19 mouse cellular contexts compared by ENCODE assay signal in genomic region chr3:81009899-81010298, GRCm38 (mm10). TPM values are rescaled to one million over a fixed set of nuclear protein-coding genes. Genes with fewer than 3 reads are reported as not detected.
"Had no signal": no experiment of that assay in that cellular context is flagged by ENCODE, and none has a peak within 500 bp of the region (broad histone marks: within the 10 kb centered on the region; RNA-seq: fewer than 3 reads in every experiment).

No protein-coding gene starts in this region.

- H3K4me2 ChIP-seq: limb, embryonic 12.5 days; liver, embryonic 15.5 days; lung, embryonic 14.5 days; midbrain, embryonic 11.5 days; midbrain, embryonic 15.5 days; neural tube, embryonic 12.5 days had no signal

- H3K27me3 ChIP-seq: limb, embryonic 12.5 days; liver, embryonic 15.5 days; megakaryocyte, embryonic 14.5 days; midbrain, embryonic 15.5 days; neural tube, embryonic 12.5 days had no signal

- DNase-seq: kidney, adult 11 months; kidney, adult 9 months; kidney, postnatal 36 days; layer of hippocampus, adult 9-11 months; layer of hippocampus, postnatal 36 days; liver; lung, embryonic 14.5 days; spleen, adult 18-20 months; thymus, adult 18-20 months; thymus, postnatal 14 days had no signal

- H3K9me3 ChIP-seq: limb, embryonic 12.5 days; liver, embryonic 15.5 days; megakaryocyte, embryonic 14.5 days; midbrain, embryonic 15.5 days; neural tube, embryonic 12.5 days had no signal

- H3K27ac ChIP-seq: kidney, postnatal 0 days; limb, embryonic 12.5 days; liver, embryonic 15.5 days; macrophage; midbrain, embryonic 15.5 days; neural tube, embryonic 12.5 days had no signal

- H3K36me3 ChIP-seq: limb, embryonic 12.5 days; liver, embryonic 15.5 days; midbrain, embryonic 15.5 days; neural tube, embryonic 12.5 days had no signal

- H3K4me3 ChIP-seq: limb, embryonic 12.5 days; liver, embryonic 15.5 days; megakaryocyte, embryonic 14.5 days; midbrain, embryonic 15.5 days; neural tube, embryonic 12.5 days had no signal

- ATAC-seq: midbrain, embryonic 15.5 days had no signal

- H3K9ac ChIP-seq: limb, embryonic 12.5 days; liver, embryonic 15.5 days; lung, embryonic 14.5 days; midbrain, embryonic 15.5 days; neural tube, embryonic 12.5 days had no signal

- H3K4me1 ChIP-seq: limb, embryonic 12.5 days; liver, embryonic 15.5 days; megakaryocyte, embryonic 14.5 days; midbrain, embryonic 15.5 days; neural tube, embryonic 12.5 days had no signal

RNA-seq across cellular contexts. Expression of gene Pdgfc, which starts 26.3 kb away (rescaled TPM):
- total RNA-seq: neutrophil, adult 5-6 weeks had no signal
